Mouse (Mus musculus) macrophage (primary cell): ENCODE measurements around the gene Tmem56. TPM values are rescaled to one million over a fixed set of nuclear protein-coding genes. Genes with fewer than 3 reads are reported as not detected.

Source experiments
- H3K27ac ChIP-seq: fragments of 350-480 bp; formaldehyde crosslinking; 2 replicates; pipeline ENCODE4 v1.9.0; 2021
- H3K36me3 ChIP-seq: fragments of 350-480 bp; formaldehyde crosslinking; 2 replicates; pipeline ENCODE4 v1.9.0; 2021; ENCODE audit errors: inconsistent target
- H3K4me3 ChIP-seq: fragments of 350-480 bp; formaldehyde crosslinking; 2 replicates; pipeline ENCODE4 v1.9.0; 2021; ENCODE audit errors: inconsistent target
- H3K79me2 ChIP-seq: fragments of 350-480 bp; formaldehyde crosslinking; 2 replicates; pipeline ENCODE4 v1.9.0; 2021; ENCODE audit errors: inconsistent target
- WGBS: methylation state at CpG from one replicate; pipeline ENCODE4 v1.1.7; 2026; ENCODE audit warnings: inconsistent platforms; ENCODE audit not compliant: missing documents; 5-methylcytosine and 5-hydroxymethylcytosine counted together
- polyA plus RNA-seq: library from polyadenylated mRNA; stranded (reverse); fragments of 250-400 nt; gene quantifications from 3 replicates; pipeline ENCODE4 v1.2.4, GENCODE M21; 2018; ENCODE audit warnings: inconsistent platforms
- total RNA-seq, 78 experiments: library from RNA; depleted of rRNA; stranded (reverse); fragments of 250-400 nt; gene quantifications; 1 replicate in 9 of 78; 2 replicates in 24 of 78; 3 replicates in 43 of 78; 4 replicates in 2 of 78; pipeline ENCODE4 v1.2.4; 2018; ENCODE audit warnings: inconsistent platforms in 56 of 78

Tmem56 gene
- 1 to 10 TPM in 4 of 26 experiments, under 1 TPM in 2, not detected in 20; 0.35 to 9.8 (median 4.2) TPM for total RNA-seq (2018; cell fraction: chromatin; rRNA removed)
- 1 to 10 TPM in 2 of 26 experiments, under 1 TPM in 5, not detected in 19; 0.03 to 2.1 (median 0.16) TPM for total RNA-seq (2018; cell fraction: cytosol; rRNA removed)
- 1 to 10 TPM in 5 of 26 experiments, under 1 TPM in 2, not detected in 19; 0.10 to 4.2 (median 2.7) TPM for total RNA-seq (2018; cell fraction: nucleus; rRNA removed)
- polyA plus RNA-seq, result not detected in 3 replicates

DNA sequence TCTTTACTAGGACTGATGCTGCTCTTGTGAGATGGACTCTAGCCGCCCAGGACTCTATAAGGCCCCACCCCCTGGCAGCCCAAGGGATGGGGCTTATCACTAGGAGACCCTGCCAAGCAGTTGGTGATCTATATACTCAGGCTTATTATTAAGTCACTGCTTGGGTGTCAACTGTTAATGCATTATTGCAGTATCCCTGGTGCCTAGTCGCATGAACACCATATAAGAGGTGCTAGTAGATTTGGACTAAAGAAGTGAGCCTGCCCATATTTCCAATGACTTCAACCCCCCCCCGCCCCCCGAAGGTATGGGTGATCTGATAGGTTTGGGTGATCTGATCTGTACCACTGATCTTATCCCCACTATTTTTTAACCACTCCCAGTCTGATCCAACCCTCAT, at the start of gene Tmem56:
Gene Tmem56, minus strand, starts transcription at position 101 of the 400 bp plus-strand sequence.
- H3K4me3 ChIP-seq, result no peak within 1 kb of the TSS
- H3K27ac ChIP-seq, result no peak within 1 kb of the TSS
- no peaks in the 10 kb centered on the region for H3K36me3 ChIP-seq
- WGBS, result 78% methylated on average over 4 of the region's 4 CpGs
- H3K79me2 ChIP-seq, result no peaks in the 10 kb centered on the region

DNA sequence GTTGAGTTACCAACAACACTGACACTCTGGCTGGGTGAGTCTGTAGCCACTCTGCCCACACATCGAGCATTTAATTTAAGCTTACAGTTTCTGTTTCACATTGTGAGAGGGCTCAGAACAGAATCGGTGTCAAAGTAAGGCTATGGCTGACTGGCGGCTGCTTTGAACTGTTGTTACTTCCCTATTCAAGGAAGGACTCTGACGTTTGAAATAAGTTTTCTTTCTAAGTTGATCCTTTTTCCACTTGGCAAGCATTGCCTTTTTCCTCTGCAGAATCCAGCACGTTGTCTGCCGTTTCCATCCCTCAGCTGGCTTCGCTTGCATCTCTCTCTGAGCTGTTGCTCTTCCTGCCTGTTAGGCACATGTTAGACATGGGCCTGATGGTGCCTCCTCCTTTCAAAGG, 47.3 kb upstream of the Tmem56 start:
- Histone ChIP-seq H3K27ac (no peak overlapping the region), H3K36me3 (no peaks in the 10 kb centered on the region), H3K4me3 (no peak overlapping the region), H3K79me2 (no peaks in the 10 kb centered on the region)
- 30% methylated on average over 7 of the region's 7 CpGs for WGBS

DNA sequence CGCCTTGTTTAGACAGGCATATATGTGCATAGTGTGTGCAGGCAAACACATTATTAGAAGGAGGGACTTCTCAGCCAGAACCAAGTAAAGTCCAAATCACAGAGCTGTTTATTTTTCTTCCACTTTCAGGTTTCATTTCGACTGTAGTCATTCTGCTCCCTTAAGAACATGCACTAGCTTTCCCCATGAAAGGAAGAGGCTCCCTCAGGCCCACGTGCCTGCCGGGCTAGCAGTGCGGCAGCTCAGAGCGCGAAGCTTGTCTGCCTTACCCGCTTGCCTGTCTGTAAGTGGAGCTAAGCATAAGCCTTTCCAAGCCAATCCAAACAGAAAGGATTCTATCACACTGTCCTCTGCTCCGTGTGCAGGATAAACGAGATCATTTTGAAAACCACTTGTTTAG, 46.7 kb upstream of the Tmem56 start:
- H3K27ac ChIP-seq, result no peak overlapping the region
- 71% methylated on average over 10 of the region's 10 CpGs for WGBS
- H3K4me3 ChIP-seq, result no peak overlapping the region
- no peaks in the 10 kb centered on the region for H3K36me3 ChIP-seq
- H3K79me2 ChIP-seq, result no peaks in the 10 kb centered on the region

DNA sequence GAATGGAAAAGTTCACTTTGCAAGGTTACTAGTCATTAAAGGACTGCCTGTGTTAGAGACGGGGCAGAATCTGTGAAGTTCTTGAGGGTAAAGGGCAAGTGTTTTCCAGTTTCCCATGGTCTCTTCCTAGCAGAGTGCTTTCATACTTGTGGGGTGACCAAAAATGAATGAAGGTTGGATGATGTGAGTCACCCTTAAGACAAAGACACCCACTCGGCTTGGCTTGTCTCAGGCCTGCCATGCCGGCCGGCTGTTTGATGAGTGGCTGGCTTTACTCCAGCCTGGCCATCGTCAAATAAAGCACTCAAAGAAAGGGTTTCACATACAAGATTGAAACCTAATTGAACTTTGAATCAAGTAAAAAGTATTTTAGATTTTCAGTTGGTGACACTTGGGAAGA, 44.5 kb upstream of the Tmem56 start:
- Histone ChIP-seq H3K27ac (no peak overlapping the region), H3K4me3 (no peak overlapping the region), H3K79me2 (no peaks in the 10 kb centered on the region), H3K36me3 (no peaks in the 10 kb centered on the region)
- 94% methylated on average over 5 of the region's 5 CpGs for WGBS

DNA sequence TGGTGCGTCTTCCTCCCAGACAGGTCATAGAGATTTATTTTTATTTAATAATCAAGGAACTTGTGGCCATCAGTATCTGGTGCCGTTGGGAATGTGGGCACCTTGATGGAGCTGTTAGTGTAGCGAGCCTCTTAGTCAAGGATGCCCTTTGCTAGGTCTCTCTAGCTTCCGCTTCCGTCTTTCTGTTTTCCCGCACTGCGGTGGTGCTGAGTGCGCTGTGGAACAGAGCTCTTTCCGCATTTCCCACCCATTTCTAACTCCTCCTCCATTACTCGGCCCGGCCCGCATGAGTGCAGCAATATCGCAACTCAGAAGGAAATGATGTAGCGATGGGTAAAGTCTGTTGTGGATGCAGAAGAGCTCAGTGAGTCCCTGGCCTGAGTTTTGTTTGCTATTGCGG, 40.5 kb upstream of the Tmem56 start:
- Histone ChIP-seq H3K79me2 (no peaks in the 10 kb centered on the region), H3K4me3 (no peak overlapping the region), H3K27ac (no peak overlapping the region), H3K36me3 (no peaks in the 10 kb centered on the region)
- 96% methylated on average over 15 of the region's 15 CpGs for WGBS

DNA sequence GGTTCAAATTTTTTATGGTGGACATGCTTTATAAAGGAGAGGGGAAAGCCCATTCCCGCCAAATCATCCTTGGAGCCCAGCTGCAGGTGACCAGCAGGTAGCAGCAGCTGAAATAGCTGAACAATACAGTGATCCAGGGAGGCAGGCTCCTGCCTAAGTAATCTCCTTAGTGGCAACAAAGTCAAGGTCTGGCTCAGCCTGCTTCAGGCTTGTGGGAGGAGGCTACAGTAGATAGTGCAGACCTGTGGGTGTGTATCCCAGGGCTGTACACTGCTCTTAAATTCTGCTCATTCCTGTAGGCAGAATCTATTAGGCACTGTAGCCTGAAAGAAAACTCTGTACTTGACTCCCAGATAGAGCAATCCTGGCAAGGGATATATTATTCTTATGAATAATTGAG, 38.0 kb upstream of the Tmem56 start:
- Histone ChIP-seq H3K36me3 (no peaks in the 10 kb centered on the region), H3K27ac (no peak overlapping the region), H3K4me3 (no peak overlapping the region), H3K79me2 (no peaks in the 10 kb centered on the region)
- WGBS, result 100% methylated on average over 1 of the region's 1 CpGs

DNA sequence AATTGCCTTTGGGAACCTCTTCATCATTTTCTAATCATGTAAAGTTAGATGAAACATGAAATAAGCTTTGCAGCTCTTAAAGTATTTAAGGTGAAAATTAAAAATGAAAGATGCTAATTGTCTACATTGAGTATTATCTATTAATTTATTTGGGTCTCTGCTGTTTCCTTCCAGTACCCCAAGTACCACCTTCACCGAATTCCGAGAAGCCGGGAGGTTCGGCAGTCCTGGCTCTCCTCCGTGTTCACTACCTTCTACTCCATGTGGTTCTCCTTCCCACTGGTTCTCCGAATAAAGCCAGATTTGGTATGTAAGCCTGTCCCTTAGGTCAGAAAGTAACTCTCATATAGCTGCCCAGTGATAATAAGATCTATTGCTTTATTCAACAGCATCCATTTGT, 37.0 kb upstream of the Tmem56 start:
- 93% methylated on average over 6 of the region's 6 CpGs for WGBS
- no peak overlapping the region for H3K27ac ChIP-seq
- no peak overlapping the region for H3K4me3 ChIP-seq
- no peaks in the 10 kb centered on the region for H3K36me3 ChIP-seq
- no peaks in the 10 kb centered on the region for H3K79me2 ChIP-seq

DNA sequence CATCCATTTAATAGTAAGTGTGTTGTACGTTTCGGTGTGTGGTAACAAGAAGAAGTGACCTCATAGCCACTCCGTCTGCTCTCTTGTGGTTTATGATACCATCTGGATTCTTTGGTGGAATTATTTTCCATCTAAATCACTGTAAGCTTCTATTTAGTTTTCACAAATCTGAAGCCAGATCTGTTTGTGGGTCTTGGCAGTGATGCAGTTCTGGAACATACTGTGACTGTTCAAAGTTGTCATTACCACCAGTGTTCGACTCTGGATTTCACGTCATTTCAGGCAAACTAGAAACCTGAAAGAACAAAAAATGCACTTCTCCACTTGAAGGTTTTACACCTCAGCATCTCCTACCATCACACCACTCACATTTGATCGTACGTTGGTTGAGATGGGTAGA, 32.6 kb upstream of the Tmem56 start:
- Histone ChIP-seq H3K4me3 (no peak overlapping the region), H3K36me3 (no peaks in the 10 kb centered on the region), H3K79me2 (no peaks in the 10 kb centered on the region), H3K27ac (no peak overlapping the region)
- WGBS, result 89% methylated on average over 7 of the region's 7 CpGs

DNA sequence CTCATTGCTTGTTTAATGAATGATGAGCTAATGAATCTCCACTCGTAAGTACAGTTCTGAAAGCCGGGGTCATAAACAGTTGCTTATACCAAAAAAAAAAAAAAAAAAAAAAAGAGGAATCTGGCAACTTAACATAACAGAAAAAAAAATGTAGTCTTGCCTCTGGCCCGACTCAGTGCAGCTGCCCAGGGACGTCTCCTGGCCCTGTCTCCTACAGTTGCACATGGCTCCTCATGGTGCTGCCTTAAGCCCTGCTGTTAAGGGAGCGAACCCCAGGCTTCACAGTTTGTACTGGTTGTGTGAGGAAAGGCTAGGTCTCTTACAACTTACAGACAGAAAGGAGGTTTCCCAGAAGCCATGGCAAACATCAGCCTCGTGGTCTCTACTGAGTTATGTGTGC, 31.3 kb upstream of the Tmem56 start:
- H3K4me3 ChIP-seq, result no peak overlapping the region
- H3K79me2 ChIP-seq, result no peaks in the 10 kb centered on the region
- H3K36me3 ChIP-seq, result no peaks in the 10 kb centered on the region
- WGBS, result 65% methylated on average over 6 of the region's 6 CpGs
- no peak overlapping the region for H3K27ac ChIP-seq

DNA sequence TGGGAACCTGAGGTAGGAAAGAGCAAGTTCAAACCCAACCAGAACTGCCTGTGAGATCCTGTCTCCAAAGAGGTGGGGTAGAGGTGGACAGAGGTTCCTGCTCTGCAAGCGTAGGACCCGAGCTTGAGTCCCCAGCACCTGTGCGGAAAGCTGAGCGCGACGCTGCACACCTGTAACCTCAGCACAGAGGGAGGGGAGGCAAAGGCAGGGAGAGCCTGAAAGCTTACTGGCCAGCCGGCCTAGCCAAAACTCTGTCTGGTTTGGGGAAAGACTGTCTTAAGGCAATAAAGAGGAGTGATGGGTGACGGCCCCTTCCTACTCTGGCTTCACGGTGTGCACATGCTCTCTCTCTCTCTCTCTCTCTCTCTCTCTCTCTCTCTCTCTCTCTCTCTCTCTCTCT, 30.1 kb upstream of the Tmem56 start:
- Histone ChIP-seq H3K79me2 (no peaks in the 10 kb centered on the region), H3K4me3 (no peak overlapping the region), H3K36me3 (no peaks in the 10 kb centered on the region), H3K27ac (no peak overlapping the region)
- 91% methylated on average over 9 of the region's 9 CpGs for WGBS

DNA sequence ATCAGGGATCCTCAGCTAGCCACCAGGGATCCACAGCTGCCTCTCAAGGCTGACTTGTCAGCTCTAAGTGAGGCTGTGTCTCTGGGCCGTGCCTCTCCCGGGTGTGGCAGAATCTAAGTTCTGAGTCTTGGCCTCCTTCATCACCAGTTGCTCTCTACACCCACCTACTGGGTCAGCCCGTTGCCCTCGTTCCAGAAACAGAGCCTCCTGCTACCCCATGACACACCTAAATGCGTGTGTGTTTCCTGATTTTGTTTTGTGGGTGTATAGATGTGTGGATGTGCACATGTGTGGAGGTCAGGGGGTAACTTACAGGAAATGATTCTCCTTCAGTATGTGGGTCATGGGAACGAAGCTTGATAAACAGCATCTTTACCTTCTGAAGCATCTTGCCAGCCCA, 29.5 kb upstream of the Tmem56 start:
- Histone ChIP-seq H3K79me2 (no peaks in the 10 kb centered on the region), H3K27ac (no peak overlapping the region), H3K36me3 (no peaks in the 10 kb centered on the region), H3K4me3 (no peak overlapping the region)
- 87% methylated on average over 5 of the region's 6 CpGs for WGBS

DNA sequence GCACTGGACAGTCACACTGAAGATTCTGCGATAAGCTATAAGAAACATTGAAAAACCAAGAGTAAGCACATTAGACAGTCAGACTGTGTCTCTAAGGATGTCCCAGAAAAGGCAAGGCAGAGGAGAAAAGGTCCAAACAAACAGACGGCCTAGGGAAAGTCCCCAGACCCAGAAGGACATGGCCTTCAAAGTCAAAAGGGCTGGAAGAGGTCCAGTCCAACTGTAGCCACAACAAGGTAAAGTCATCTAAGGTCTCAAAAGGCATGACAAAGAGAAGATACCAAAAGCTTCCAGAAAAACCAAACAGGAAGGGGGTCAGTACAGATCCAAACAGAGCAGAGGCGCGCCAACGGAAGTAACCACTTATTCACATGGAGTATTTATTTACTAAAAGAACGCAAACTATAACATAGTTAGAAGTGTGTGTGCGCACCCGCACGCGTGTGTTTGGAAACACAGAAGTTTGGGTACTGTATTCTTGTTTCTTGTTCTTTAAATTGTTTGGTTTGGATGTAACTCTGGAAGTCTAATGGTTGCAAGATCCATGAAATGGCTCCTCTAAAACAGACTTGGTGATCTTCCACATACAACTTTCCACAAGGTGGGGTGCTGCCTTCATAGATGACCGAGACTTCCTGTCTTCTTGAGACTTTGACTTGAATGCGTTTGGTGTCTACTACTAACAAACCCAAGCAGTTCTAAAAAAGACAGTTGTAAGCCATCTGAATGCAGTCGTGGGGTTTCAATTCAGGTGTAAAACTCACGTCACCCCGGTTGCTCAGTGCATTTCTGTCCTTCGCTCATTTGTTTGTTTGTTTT, 27.2 kb upstream of the Tmem56 start:
- Histone ChIP-seq H3K4me3 (no peak overlapping the region), H3K79me2 (no peaks in the 10 kb centered on the region), H3K27ac (no peak overlapping the region), H3K36me3 (no peaks in the 10 kb centered on the region)
- WGBS, result 91% methylated on average over 16 of the region's 16 CpGs

DNA sequence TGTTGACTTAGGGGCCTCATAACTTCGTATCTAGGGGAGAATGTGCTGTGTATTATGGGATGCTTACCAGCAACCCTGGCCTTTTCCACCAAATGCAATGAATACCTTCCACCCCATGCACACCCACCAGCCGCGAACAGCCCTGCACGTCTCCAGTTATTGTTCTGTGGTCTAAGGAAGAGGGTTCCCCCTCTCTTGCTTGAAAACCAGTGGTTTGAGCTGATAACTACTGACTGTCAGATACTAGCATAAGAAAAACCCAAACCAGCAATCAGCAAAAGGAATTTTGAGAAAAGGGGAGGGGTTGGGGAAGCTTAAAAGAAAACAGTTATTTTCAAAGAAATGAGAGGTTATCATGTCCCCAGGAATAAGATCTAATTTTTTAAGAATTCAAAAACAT, 26.5 kb upstream of the Tmem56 start:
- Histone ChIP-seq H3K79me2 (no peaks in the 10 kb centered on the region), H3K4me3 (no peak overlapping the region), H3K36me3 (no peaks in the 10 kb centered on the region), H3K27ac (no peak overlapping the region)
- 90% methylated on average over 4 of the region's 4 CpGs for WGBS

DNA sequence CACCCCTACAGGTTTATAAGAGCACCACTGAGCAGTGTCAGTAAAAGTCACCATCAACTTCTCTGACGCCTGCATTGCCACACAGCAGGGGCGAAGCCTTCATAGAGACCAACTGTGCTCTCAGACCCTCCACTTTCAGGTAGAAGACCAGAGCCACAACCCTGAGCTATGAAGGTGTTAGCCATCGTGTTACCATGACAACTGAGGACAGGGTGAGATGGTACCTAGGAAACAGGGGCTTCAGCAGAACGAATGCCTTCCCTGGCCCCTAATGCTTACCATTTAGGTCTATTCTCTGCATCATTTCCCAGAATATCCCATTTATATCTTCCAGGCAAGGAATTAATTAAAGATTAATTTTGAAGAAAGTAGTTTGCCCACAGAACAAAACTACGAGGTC, 26.0 kb upstream of the Tmem56 start:
- H3K36me3 ChIP-seq, result no peaks in the 10 kb centered on the region
- 89% methylated on average over 5 of the region's 5 CpGs for WGBS
- H3K4me3 ChIP-seq, result no peak overlapping the region
- no peak overlapping the region for H3K27ac ChIP-seq
- no peaks in the 10 kb centered on the region for H3K79me2 ChIP-seq

DNA sequence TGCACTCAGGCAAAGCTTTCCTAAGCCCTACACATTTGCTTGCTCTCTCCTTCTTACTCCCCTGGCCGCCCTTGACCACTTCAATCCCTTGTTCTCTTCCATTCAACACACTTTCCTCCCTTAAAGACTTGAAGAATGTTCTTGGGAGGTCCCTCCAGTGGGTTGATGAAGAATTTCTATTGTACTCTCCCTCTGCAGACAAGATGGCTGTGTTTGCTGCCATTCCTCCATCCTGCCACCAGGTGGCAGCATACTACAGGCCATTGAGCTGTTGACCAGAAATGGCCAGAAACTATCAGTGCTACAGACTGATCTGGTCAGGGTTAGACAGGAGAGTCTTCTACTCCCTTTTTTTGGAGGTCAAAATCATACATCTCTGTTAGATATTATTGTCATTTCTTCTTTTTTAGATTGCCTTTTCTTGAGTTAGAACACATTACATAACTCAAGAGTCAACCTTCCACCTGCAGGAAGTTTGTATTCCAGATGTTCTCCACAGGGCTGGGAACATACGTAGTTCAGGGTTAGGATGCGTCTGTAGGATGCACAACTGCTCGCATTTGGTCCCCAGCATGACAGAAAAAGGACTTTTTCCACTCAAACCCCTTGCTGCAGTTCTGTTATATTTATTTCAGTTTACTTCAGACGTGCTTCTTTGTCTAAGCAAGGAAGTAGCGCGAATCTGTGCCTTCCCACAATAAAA, 24.8 kb upstream of the Tmem56 start:
- no peak overlapping the region for H3K4me3 ChIP-seq
- H3K79me2 ChIP-seq, result no peaks in the 10 kb centered on the region
- H3K36me3 ChIP-seq, result no peaks in the 10 kb centered on the region
- WGBS, result 87% methylated on average over 7 of the region's 7 CpGs
- no peak overlapping the region for H3K27ac ChIP-seq
